Mouse (Mus musculus) olfactory bulb, adult 2 months (tissue): ENCODE measurements around the gene Xylt1.

Experiments
- CTCF ChIP-seq: fragments of 200-500 bp; IDR thresholded peaks from 2 replicates; pipeline ENCODE4 v1.5.1; 2012; ENCODE audit warnings: low read depth, mild to moderate bottlenecking, low read length, moderate library complexity; ENCODE audit not compliant: insufficient read depth
- POLR2A ChIP-seq: fragments of 200-500 bp; IDR thresholded peaks from 2 replicates; pipeline ENCODE4 v1.6.1; 2012; ENCODE audit warnings: mild to moderate bottlenecking, low read depth, low read length, moderate library complexity; ENCODE audit not compliant: insufficient read depth

DNA sequence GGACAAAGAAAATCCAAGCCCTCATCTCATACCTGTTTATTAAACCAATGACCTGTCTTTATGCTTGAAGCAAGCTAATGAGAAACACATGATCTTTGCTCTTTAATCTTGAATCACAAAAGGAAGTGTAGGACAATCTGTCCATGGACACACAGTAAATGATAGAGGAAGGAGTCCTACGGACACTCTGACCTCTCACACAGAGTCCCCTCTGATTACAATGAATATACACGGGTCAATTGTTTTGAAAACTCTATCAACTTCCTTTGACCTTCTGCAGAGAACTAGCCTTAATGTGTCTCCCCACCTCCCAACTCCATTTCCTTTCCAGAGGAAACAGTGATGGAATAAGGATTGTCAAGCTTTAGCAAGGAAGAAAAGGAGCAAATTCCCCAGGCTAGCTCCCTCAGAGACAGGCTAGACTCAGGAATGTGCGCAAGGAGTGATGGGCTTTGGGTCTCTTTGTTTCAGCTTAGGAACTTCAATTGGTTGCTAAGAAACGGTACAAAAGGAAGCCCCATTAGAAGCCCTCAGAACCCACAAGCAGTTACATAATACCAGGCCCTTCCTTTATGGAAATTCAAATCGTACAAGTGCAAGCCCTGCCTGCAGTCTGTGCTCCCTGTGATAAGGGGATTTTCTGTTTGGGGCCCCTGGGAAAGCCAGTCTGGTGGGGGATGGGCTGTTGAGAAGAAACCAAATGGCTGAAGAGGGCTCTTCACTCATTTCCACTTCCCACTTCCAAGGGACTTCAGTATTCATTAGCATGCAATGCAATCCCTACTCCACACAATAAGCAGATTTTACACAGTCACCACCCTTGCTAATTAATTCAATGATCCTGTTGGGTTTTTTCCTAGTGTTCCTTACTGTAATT, 305.6 kb downstream of the Xylt1 start:
- TF ChIP-seq POLR2A (no peak), CTCF (no peak)
